Mouse (Mus musculus): ENCODE measurements around the gene Cpeb4. TPM values are rescaled to one million over a fixed set of nuclear protein-coding genes. Genes with fewer than 3 reads are reported as not detected.

Gene Cpeb4
- polyA plus RNA-seq, 1 experiment from 2014 or later = 20.8 TPM

DNA sequence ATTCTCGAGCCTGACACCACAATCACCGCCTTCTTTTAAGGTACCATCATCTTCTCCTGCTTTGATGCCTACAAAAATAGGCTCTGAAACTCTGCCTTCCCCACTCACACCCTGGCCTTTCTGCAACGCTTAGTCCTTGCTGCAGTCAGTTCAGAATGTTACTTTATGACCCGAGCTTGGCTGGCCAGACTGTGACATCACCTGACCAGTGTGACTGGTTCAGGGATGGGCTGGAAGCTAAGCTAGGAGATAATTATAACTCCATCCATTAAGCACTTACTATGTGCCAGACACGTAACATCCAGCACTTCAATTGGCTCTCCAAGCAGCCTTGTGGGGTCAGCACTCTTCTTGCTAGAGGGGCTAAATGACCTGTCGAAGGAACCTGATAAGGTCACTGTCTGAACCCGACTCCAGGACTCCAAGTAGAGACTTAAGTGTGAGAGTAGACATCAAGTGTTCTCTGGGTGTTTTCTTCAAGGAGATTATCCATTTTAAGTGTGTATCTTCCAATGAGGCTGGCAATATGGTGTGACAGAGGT is 39.5 kb upstream of the Cpeb4 start:
- no peaks in the 10 kb centered on the region for H3K36me3 ChIP-seq (ENCODE audit: control insufficient read depth, insufficient read depth)
- H3K4me2 ChIP-seq (ENCODE audit: low read length) = no peak overlapping the region
- 93% methylated on average over 7 of the region's 7 CpGs for whole genome bisulfite sequencing
- H3K9ac ChIP-seq (replicated peaks; ENCODE audit: low read depth, low read length) = no peak overlapping the region
- no peak for ATAC-seq
- H3K4me1 ChIP-seq (replicated peaks; ENCODE audit: control insufficient read depth, insufficient read depth, low read length) = peaks cover 7% of the 10 kb centered on the region
- H3K9me3 ChIP-seq (ENCODE audit: control insufficient read depth, low read length) = no peaks in the 10 kb centered on the region
- no peaks in the 10 kb centered on the region for H3K27me3 ChIP-seq (replicated peaks; ENCODE audit: control insufficient read depth, insufficient read depth, low read length)
- no peak overlapping the region for H3K27ac ChIP-seq (ENCODE audit: low read length)
- H3K4me3 ChIP-seq (replicated peaks; ENCODE audit: low read length) = no peak overlapping the region

DNA sequence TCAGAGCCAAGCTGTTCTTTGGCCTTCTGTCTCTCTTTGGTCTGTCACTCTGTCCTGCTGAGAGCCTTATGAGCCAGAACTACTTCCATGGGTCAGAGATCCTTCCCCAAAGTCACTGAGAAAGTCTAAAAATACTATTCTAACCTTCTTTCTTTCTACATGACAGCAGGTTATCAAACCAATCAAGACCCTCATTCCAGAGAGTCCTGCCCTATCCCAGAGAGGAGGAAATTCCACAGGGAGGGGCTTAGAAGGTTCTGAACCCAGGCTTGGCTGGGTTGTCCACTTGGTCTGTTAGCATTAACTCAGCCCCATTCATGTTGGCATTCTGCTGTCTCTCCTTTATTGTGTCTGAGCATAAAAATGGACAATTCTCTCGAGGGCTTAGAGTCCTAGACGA is 38.5 kb upstream of the Cpeb4 start:
- WGBS = 29% methylated on average over 2 of the region's 2 CpGs
- no peaks in the 10 kb centered on the region for H3K9me3 ChIP-seq (ENCODE audit: control insufficient read depth, low read length)
- no peak overlapping the region for H3K4me2 ChIP-seq (ENCODE audit: low read length)
- H3K4me3 ChIP-seq (replicated peaks; ENCODE audit: low read length) = no peak overlapping the region
- no peaks in the 10 kb centered on the region for H3K36me3 ChIP-seq (ENCODE audit: control insufficient read depth, insufficient read depth)
- no peak for ATAC-seq
- H3K27me3 ChIP-seq (replicated peaks; ENCODE audit: control insufficient read depth, insufficient read depth, low read length) = no peaks in the 10 kb centered on the region
- peaks cover 11% of the 10 kb centered on the region for H3K4me1 ChIP-seq (replicated peaks; ENCODE audit: control insufficient read depth, insufficient read depth, low read length)
- no peak overlapping the region for H3K27ac ChIP-seq (ENCODE audit: low read length)
- H3K9ac ChIP-seq (replicated peaks; ENCODE audit: low read depth, low read length) = no peak overlapping the region

DNA sequence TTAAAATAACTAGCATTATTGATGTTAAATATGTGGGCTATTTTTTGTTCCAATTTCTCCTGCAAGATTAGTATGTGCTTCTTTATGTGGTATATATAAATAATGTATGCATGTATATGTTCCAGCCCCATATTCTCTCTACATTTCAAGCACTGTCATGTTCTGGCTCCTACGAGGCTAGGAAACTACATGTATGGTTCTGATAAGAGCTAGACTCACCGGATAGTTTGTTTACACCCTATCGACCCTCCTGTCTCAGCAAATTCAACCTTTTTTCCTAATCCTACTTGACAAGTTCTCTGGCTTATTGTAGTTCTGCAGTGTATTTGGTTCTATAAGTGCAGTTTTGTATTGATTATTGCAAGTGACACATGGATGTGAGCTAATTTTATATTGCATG is 36.7 kb upstream of the Cpeb4 start:
- H3K27ac ChIP-seq (ENCODE audit: low read length) = no peak overlapping the region

DNA sequence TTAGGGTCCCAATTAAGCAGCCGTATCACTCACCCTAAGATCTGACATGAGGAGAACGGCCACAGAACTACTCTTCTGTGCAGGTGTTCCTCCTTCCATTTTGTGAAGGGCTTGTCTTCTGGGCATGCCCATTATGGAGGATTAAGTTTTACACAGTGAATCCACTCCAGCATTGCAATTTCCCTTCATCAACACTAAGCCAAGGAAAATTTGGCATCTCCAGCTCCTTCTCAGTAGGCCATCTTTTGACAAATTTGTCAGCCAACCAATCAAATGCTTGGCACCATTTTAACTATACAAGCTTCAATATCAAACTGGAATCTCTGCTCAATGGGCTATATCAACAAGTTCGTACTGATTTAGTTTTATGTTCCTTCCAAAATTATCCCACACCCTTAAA is 34.8 kb upstream of the Cpeb4 start:
- 0 out of 2 replicates have a peak, but pooled peaks have one; percentile 28 for ATAC-seq
- Histone ChIP-seq H3K27me3 (replicated peaks; ENCODE audit: control insufficient read depth, insufficient read depth, low read length) (no peaks in the 10 kb centered on the region), H3K9ac (replicated peaks; ENCODE audit: low read depth, low read length) (no peak overlapping the region), H3K4me3 (replicated peaks; ENCODE audit: low read length) (no peak overlapping the region), H3K27ac (ENCODE audit: low read length) (no peak overlapping the region), H3K4me2 (ENCODE audit: low read length) (no peak overlapping the region), H3K36me3 (ENCODE audit: control insufficient read depth, insufficient read depth) (no peaks in the 10 kb centered on the region), H3K4me1 (replicated peaks; ENCODE audit: control insufficient read depth, insufficient read depth, low read length) (peaks cover 14% of the 10 kb centered on the region), H3K9me3 (ENCODE audit: control insufficient read depth, low read length) (no peaks in the 10 kb centered on the region)
- 50% methylated on average over 3 of the region's 3 CpGs for WGBS

More for the DNA sequence above, 36.7 kb upstream of the Cpeb4 start:
- H3K9ac ChIP-seq (replicated peaks; ENCODE audit: low read depth, low read length) = no peak overlapping the region
- no peak for ATAC-seq
- no peak overlapping the region for H3K4me3 ChIP-seq (replicated peaks; ENCODE audit: low read length)
- no peaks in the 10 kb centered on the region for H3K36me3 ChIP-seq (ENCODE audit: control insufficient read depth, insufficient read depth)
- H3K27me3 ChIP-seq (replicated peaks; ENCODE audit: control insufficient read depth, insufficient read depth, low read length) = no peaks in the 10 kb centered on the region
- H3K4me2 ChIP-seq (ENCODE audit: low read length) = no peak overlapping the region
- WGBS = 90% methylated on average over 3 of the region's 3 CpGs
- no peaks in the 10 kb centered on the region for H3K9me3 ChIP-seq (ENCODE audit: control insufficient read depth, low read length)
- H3K4me1 ChIP-seq (replicated peaks; ENCODE audit: control insufficient read depth, insufficient read depth, low read length) = peaks cover 21% of the 10 kb centered on the region

DNA sequence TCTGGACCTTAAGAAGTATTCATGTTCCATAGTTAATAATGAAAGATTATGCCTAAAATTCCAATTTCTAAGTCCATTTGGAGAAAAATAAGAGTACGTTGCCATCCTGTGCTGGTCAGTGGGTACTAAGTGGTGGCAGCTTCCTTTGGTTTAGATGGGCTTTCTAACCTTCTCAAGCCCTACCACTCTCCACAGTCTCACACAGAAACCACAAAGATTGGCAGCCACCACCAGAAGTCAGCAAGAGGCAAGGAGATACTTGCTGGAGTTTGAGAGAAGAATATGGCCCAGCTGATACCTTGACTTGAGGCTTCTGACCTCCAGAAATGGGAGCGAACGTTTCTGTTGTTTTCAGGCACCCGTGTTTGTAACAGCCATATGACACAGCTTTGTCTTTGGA is 34.3 kb upstream of the Cpeb4 start:
- WGBS = 90% methylated on average over 4 of the region's 4 CpGs
- H3K4me2 ChIP-seq (ENCODE audit: low read length) = no peak overlapping the region
- H3K27ac ChIP-seq (ENCODE audit: low read length) = no peak overlapping the region
- ATAC-seq = no peak
- H3K4me3 ChIP-seq (replicated peaks; ENCODE audit: low read length) = no peak overlapping the region
- no peaks in the 10 kb centered on the region for H3K27me3 ChIP-seq (replicated peaks; ENCODE audit: control insufficient read depth, insufficient read depth, low read length)
- no peaks in the 10 kb centered on the region for H3K9me3 ChIP-seq (ENCODE audit: control insufficient read depth, low read length)
- H3K36me3 ChIP-seq (ENCODE audit: control insufficient read depth, insufficient read depth) = no peaks in the 10 kb centered on the region
- peaks cover 14% of the 10 kb centered on the region for H3K4me1 ChIP-seq (replicated peaks; ENCODE audit: control insufficient read depth, insufficient read depth, low read length)
- no peak overlapping the region for H3K9ac ChIP-seq (replicated peaks; ENCODE audit: low read depth, low read length)

DNA sequence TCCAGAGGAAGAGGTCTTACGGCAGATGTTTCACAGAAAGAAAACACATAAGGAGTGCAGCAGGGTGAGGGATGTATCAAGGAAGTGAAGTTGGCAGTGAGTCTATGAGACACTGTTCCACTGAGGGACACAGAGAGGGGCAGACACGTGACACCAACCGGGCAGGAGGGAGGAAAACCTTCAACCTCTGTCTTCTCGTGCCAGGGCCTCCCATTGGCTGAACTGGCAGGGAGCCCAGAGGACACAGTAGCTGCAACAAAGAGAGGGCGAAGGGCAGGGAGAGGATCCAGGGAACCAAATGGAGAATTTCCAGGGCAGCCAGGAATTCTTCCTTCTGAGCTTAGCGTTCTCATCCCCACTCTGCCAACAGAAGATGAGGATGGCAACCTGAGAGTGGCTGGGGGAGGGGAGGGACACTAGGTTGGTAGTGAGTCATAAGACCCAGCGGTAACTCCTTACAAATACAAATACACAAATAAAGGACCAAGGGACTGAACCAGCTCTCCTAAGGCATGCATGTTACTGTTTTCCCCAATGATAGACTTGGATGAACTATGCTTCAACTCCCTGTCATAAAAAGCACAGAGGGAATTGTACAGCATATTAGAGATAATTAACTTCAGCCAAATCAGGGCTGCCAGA is 33.4 kb upstream of the Cpeb4 start:
- Histone ChIP-seq H3K36me3 (ENCODE audit: control insufficient read depth, insufficient read depth) (no peaks in the 10 kb centered on the region), H3K27me3 (replicated peaks; ENCODE audit: control insufficient read depth, insufficient read depth, low read length) (no peaks in the 10 kb centered on the region), H3K4me2 (ENCODE audit: low read length) (no peak overlapping the region), H3K4me1 (replicated peaks; ENCODE audit: control insufficient read depth, insufficient read depth, low read length) (peaks cover 14% of the 10 kb centered on the region), H3K27ac (ENCODE audit: low read length) (peak overlapping the region; percentile 30; the same call in 1 of the 2 replicates), H3K9ac (replicated peaks; ENCODE audit: low read depth, low read length) (no peak overlapping the region), H3K4me3 (replicated peaks; ENCODE audit: low read length) (no peak overlapping the region), H3K9me3 (ENCODE audit: control insufficient read depth, low read length) (no peaks in the 10 kb centered on the region)
- ATAC-seq = peak; percentile 66
- 25% methylated on average over 7 of the region's 7 CpGs for WGBS

DNA sequence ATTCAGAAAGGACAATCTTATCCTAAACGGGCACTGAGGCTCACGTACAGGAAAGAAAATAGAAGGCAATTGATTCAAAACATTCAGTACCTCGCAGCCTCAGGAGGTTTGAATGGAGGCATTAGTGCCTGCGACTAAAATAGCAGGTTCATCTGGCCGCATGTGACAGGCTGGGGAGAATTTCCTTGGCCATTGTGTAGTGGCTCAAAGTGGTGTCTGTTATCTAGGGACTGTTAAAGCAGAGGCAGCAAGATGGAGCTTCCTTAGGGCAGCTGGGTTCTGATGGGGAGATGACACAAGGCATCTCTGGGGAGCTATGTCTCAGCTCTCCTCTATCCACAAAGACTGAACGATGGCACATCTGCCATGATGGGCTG is 32.9 kb upstream of the Cpeb4 start:
- H3K27me3 ChIP-seq (replicated peaks; ENCODE audit: control insufficient read depth, insufficient read depth, low read length) = no peaks in the 10 kb centered on the region
- peaks cover 14% of the 10 kb centered on the region for H3K4me1 ChIP-seq (replicated peaks; ENCODE audit: control insufficient read depth, insufficient read depth, low read length)
- H3K4me2 ChIP-seq (ENCODE audit: low read length) = no peak overlapping the region
- no peak overlapping the region for H3K9ac ChIP-seq (replicated peaks; ENCODE audit: low read depth, low read length)
- no peaks in the 10 kb centered on the region for H3K36me3 ChIP-seq (ENCODE audit: control insufficient read depth, insufficient read depth)
- H3K27ac ChIP-seq (ENCODE audit: low read length) = peak overlapping the region; percentile 30; the same call in 1 of the 2 replicates
- no peaks in the 10 kb centered on the region for H3K9me3 ChIP-seq (ENCODE audit: control insufficient read depth, low read length)
- 20% methylated on average over 6 of the region's 6 CpGs for WGBS
- H3K4me3 ChIP-seq (replicated peaks; ENCODE audit: low read length) = no peak overlapping the region
- ATAC-seq = peak; percentile 27; the same call in 1 of the 2 replicates

DNA sequence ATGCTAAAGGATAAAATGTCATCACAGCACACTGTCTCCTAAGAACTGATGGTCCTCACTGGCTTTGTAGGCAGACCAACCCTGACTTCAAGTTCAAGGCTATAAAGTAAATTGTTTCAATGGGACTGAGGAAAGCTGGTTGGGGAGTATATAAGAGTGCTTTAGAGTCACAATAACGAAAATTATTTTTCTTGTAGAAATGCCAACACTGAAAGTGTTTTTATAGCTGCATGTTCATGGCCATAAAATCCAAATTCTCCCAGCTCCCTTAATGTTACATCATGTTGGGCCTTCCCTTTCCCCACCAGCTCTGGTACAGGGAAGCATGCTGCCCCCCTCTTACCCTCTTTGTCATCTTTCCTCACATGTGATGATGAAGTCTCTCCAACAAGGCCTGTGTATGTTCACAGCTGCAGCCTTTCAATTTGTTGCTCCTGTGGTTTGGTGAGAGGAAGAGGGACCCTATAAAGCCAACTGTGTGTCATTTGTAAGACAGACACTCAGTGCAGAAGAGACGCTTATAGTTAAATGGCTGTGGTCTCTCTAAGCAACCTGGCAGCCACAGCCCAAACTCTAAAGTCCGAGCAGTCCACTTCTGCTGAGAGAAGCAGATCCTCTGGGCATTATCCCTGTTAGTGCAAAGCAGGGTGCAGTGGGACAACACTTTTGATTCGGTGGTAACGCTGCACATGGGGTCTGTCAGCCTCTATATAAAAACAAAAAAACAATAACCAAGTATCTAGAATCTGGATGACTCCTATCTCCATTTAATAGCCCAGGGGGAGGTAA is 29.6 kb upstream of the Cpeb4 start:
- WGBS = 82% methylated on average over 5 of the region's 5 CpGs
- Histone ChIP-seq H3K9ac (replicated peaks; ENCODE audit: low read depth, low read length) (no peak overlapping the region), H3K36me3 (ENCODE audit: control insufficient read depth, insufficient read depth) (no peaks in the 10 kb centered on the region), H3K27me3 (replicated peaks; ENCODE audit: control insufficient read depth, insufficient read depth, low read length) (no peaks in the 10 kb centered on the region), H3K4me2 (ENCODE audit: low read length) (no peak overlapping the region), H3K4me1 (replicated peaks; ENCODE audit: control insufficient read depth, insufficient read depth, low read length) (peaks cover 22% of the 10 kb centered on the region), H3K9me3 (ENCODE audit: control insufficient read depth, low read length) (no peaks in the 10 kb centered on the region), H3K4me3 (replicated peaks; ENCODE audit: low read length) (no peak overlapping the region), H3K27ac (ENCODE audit: low read length) (no peak overlapping the region)
- ATAC-seq = no peak

DNA sequence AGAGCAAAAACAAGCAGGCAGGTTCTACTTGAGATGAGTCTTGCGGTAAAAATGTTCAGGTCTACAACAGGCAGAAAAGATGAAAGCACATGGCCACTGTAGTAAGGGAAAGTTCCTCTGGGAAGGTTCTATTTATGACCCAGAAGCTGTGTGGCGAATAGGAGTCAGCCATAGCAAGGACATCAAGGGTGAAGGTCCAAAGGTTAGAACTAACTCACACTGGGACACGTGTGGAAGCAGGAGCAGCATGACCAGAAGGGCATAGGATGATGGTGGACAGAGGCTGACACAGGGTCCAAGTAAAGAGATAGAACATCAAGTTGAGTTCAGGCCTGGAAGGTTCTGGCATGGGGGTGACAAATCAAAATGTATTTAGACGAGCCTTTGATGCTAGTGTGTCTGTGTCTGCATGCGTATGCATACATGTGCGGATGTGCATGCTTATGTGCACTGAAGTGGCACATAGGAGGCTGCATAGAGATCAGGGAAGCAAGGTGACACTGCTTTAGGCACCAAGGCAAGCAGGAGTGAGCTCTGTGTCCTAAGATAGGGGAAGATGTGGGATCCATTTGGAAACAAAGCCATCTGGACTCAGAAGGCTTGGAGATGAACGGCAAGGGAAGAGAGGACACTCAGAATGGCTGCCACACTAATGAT is 28.7 kb upstream of the Cpeb4 start:
- Histone ChIP-seq H3K4me3 (replicated peaks; ENCODE audit: low read length) (no peak overlapping the region), H3K4me2 (ENCODE audit: low read length) (no peak overlapping the region), H3K9me3 (ENCODE audit: control insufficient read depth, low read length) (no peaks in the 10 kb centered on the region), H3K27ac (ENCODE audit: low read length) (no peak overlapping the region), H3K4me1 (replicated peaks; ENCODE audit: control insufficient read depth, insufficient read depth, low read length) (peaks cover 26% of the 10 kb centered on the region), H3K27me3 (replicated peaks; ENCODE audit: control insufficient read depth, insufficient read depth, low read length) (no peaks in the 10 kb centered on the region), H3K36me3 (ENCODE audit: control insufficient read depth, insufficient read depth) (no peaks in the 10 kb centered on the region), H3K9ac (replicated peaks; ENCODE audit: low read depth, low read length) (no peak overlapping the region)
- ATAC-seq = no peak
- 87% methylated on average over 7 of the region's 7 CpGs for WGBS

Data from forebrain, embryonic 16.5 days (tissue).